Mouse (Mus musculus) hindbrain, embryonic 10.5 days (tissue): Measurements from ENCODE around the gene Maf. TPM values are rescaled to one million over a fixed set of nuclear protein-coding genes. Genes with fewer than 3 reads are reported as not detected.
A peak's percentile ranks its signal among the peaks of the same experiment; 100 is the strongest.

ENCODE experiments used
- DNase-seq: peaks from one replicate; pipeline ENCODE4 v3.0.0-alpha.2; 2017; ENCODE audit warnings: low spot score
- H3K27ac ChIP-seq: fragments of 300-500 bp; sonication (generic); 2 replicates; pipeline ENCODE4 v1.5.1; 2016; ENCODE audit warnings: mild to moderate bottlenecking, moderate library complexity
- H3K27me3 ChIP-seq: fragments of 300-500 bp; sonication (generic); 2 replicates; pipeline ENCODE4 v1.6.1; 2016; ENCODE audit warnings: mild to moderate bottlenecking; ENCODE audit not compliant: poor library complexity, insufficient read depth, severe bottlenecking
- H3K36me3 ChIP-seq: fragments of 300-500 bp; sonication (generic); 2 replicates; pipeline ENCODE4 v1.6.1; 2016; ENCODE audit warnings: mild to moderate bottlenecking, moderate library complexity
- H3K4me1 ChIP-seq: fragments of 300-500 bp; sonication (generic); replicated peaks from 2 replicates; pipeline ENCODE4 v1.6.1; 2016; ENCODE audit warnings: mild to moderate bottlenecking
- H3K4me3 ChIP-seq: fragments of 300-500 bp; sonication (generic); 2 replicates; pipeline ENCODE4 v1.5.1; 2016; ENCODE audit warnings: mild to moderate bottlenecking, moderate library complexity
- H3K9me3 ChIP-seq: fragments of 300-500 bp; sonication (generic); 2 replicates; pipeline ENCODE4 v1.6.1; 2016; ENCODE audit warnings: mild to moderate bottlenecking, moderate library complexity
- WGBS: fragments of 180-500 bp; shearing (Covaris S2); methylation state at CpG from one replicate; pipeline ENCODE4 v1.1.7; 2016; 5-methylcytosine and 5-hydroxymethylcytosine counted together
- polyA plus RNA-seq: library from polyadenylated mRNA; unstranded; fragments of >200 nt; fragmentation: Nextera tagmentation; extraction: Ambion mirVana; gene quantifications from 2 replicates; pipeline ENCODE4 v1.2.1, GENCODE M21; 2016

Gene Maf
- polyA plus RNA-seq, result 2.3 and 2.9 TPM in 2 replicates

DNA sequence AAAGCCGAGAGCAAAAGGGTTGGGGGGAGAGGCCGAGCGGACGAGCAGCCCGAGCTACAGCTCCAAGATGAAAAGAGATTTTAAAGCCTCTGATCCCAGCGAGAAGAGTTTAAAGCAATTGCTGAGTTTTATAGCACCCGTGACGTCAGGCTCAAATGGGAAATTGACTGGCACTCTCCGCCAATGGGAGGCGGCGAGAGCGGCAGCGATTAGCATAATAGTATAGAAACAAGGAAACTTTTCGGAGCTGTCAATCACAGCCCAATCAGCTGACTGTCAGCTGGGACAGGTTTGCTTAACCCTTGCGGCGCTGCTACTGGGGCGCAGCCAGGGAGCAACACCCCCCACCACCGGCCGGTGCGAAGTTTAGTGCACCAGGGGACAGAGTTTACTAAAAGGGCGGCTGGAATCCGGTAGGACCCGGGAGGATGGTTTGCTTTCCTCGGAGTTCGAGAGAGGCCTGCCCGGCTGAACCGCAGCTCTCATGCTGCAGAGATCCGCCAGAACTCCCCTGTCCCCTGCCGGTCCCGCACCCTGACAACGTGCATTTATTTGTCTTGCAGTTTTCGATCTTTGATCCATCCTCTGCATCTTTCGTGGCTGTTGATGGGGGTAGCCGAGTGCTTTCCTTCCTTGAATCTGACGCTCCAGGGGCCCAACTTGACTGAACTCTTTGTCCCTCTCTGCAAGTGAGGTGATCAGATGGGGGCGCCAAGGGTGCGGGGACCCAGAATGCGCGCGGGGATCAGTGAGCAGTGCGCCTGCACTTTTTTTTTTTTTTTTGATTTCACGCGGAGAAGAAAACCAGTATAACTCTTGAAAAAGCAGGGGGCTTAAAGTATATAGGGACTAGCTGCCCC lies at the start of gene Maf:
TSS of gene Maf (minus strand) at position 64 of the 860 bp plus-strand sequence.
- Histone ChIP-seq H3K9me3 (no peaks in the 10 kb centered on the region), H3K27me3 (peaks cover 49% of the 10 kb centered on the region), H3K4me3 (peak within 1 kb of the TSS; percentile 74), H3K4me1 (peaks cover 42% of the 10 kb centered on the region), H3K36me3 (no peaks in the 10 kb centered on the region), H3K27ac (peak within 1 kb of the TSS; percentile 89)
- under 1% methylated on average over 43 of the region's 43 CpGs for WGBS
- peak; percentile 87 for DNase-seq

GRCm38 (mm10) chr8:115756965-115757364 lies 49.4 kb upstream of the Maf start:
- 68% methylated on average over 3 of the region's 3 CpGs for WGBS
- no peaks in the 10 kb centered on the region for H3K36me3 ChIP-seq
- H3K9me3 ChIP-seq, result no peaks in the 10 kb centered on the region
- no peak overlapping the region for H3K4me3 ChIP-seq
- H3K27ac ChIP-seq, result no peak overlapping the region
- H3K27me3 ChIP-seq, result no peaks in the 10 kb centered on the region
- DNase-seq, result no peak
- peaks cover 8% of the 10 kb centered on the region for H3K4me1 ChIP-seq

DNA sequence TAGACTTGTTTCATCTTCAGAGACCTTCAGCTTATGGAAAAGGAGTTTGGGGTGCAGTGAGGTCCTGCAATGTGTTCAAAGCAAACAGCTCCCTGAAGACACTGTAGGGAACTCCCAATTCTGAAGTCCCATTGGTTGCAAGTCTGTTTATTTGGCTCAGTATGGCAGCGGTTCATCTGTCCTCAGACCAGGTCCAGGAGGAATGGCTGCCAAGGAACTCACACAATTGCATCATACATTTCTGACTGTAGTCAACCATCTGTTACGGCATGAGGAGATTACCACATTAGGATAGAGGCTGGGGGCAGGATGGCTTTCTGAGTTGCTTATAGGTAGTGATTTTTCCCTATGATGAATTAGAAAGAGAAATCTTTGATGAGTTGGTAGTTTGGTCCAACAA lies 48.4 kb upstream of the Maf start:
- Histone ChIP-seq H3K4me3 (no peak overlapping the region), H3K27ac (no peak overlapping the region), H3K9me3 (no peaks in the 10 kb centered on the region), H3K4me1 (peaks cover 8% of the 10 kb centered on the region), H3K27me3 (no peaks in the 10 kb centered on the region), H3K36me3 (no peaks in the 10 kb centered on the region)
- WGBS, result 90% methylated on average over 2 of the region's 2 CpGs
- DNase-seq, result no peak

- 71% methylated on average over 2 of the region's 2 CpGs for WGBS
- no peaks in the 10 kb centered on the region for H3K36me3 ChIP-seq
- no peak overlapping the region for H3K4me3 ChIP-seq
- peaks cover 8% of the 10 kb centered on the region for H3K4me1 ChIP-seq
- H3K27ac ChIP-seq, result no peak overlapping the region
- DNase-seq, result no peak
- H3K27me3 ChIP-seq, result no peaks in the 10 kb centered on the region
- no peaks in the 10 kb centered on the region for H3K9me3 ChIP-seq
Measured at GRCm38 (mm10) chr8:115754694-115755093, 47.1 kb upstream of the Maf start.

- WGBS, result 69% methylated on average over 8 of the region's 8 CpGs
- Histone ChIP-seq H3K27me3 (no peaks in the 10 kb centered on the region), H3K4me3 (no peak overlapping the region)
Measured at GRCm38 (mm10) chr8:115753801-115754200, 46.2 kb upstream of the Maf start.

GRCm38 (mm10) chr8:115747426-115747825 lies 39.8 kb upstream of the Maf start:
- Histone ChIP-seq H3K27me3 (no peaks in the 10 kb centered on the region), H3K36me3 (no peaks in the 10 kb centered on the region), H3K27ac (no peak overlapping the region), H3K4me3 (no peak overlapping the region), H3K9me3 (0 out of 2 replicates have a peak, but pooled peaks cover 3% of the 10 kb centered on the region), H3K4me1 (no peaks in the 10 kb centered on the region)
- 88% methylated on average over 10 of the region's 10 CpGs for WGBS
- no peak for DNase-seq

More at GRCm38 (mm10) chr8:115753801-115754200, 46.2 kb upstream of the Maf start:
- Histone ChIP-seq H3K36me3 (no peaks in the 10 kb centered on the region), H3K27ac (no peak overlapping the region), H3K9me3 (0 out of 2 replicates have a peak, but pooled peaks cover 3% of the 10 kb centered on the region), H3K4me1 (peaks cover 8% of the 10 kb centered on the region)
- no peak for DNase-seq

DNA sequence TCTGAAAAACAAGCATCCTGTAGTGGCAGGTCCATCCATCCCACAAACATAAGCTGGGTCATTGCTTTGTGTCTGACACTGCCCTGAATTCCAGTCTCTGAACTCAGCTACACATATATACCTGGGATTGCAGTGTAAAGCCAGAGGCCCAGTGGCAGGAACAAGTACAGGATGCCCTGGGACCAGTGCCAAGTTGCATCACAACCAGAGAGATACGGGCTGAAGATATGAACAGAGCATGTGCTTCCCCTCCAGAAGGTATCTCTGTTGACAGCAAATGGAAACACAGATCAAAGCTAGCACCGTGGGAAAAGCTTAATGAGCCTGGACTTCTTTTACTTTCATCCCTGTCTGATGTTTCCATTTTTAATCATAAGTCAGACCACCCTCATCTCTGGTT lies 38.1 kb upstream of the Maf start:
- Histone ChIP-seq H3K4me1 (no peaks in the 10 kb centered on the region), H3K36me3 (no peaks in the 10 kb centered on the region), H3K27me3 (no peaks in the 10 kb centered on the region), H3K9me3 (0 out of 2 replicates have a peak, but pooled peaks cover 3% of the 10 kb centered on the region), H3K4me3 (no peak overlapping the region), H3K27ac (no peak overlapping the region)
- WGBS, result 78% methylated on average over 2 of the region's 2 CpGs
- no peak for DNase-seq

GRCm38 (mm10) chr8:115743441-115743840 lies 35.8 kb upstream of the Maf start:
- no peak overlapping the region for H3K27ac ChIP-seq
- no peaks in the 10 kb centered on the region for H3K36me3 ChIP-seq
- H3K4me1 ChIP-seq, result no peaks in the 10 kb centered on the region
- 81% methylated on average over 2 of the region's 2 CpGs for WGBS
- H3K27me3 ChIP-seq, result no peaks in the 10 kb centered on the region
- no peak overlapping the region for H3K4me3 ChIP-seq
- no peaks in the 10 kb centered on the region for H3K9me3 ChIP-seq
- DNase-seq, result no peak

GRCm38 (mm10) chr8:115742646-115743045 lies 35.1 kb upstream of the Maf start:
- DNase-seq, result no peak
- no peak overlapping the region for H3K4me3 ChIP-seq
- no peaks in the 10 kb centered on the region for H3K9me3 ChIP-seq
- H3K4me1 ChIP-seq, result no peaks in the 10 kb centered on the region
- WGBS, result 92% methylated on average over 6 of the region's 6 CpGs
- no peak overlapping the region for H3K27ac ChIP-seq
- H3K27me3 ChIP-seq, result no peaks in the 10 kb centered on the region
- no peaks in the 10 kb centered on the region for H3K36me3 ChIP-seq

DNA sequence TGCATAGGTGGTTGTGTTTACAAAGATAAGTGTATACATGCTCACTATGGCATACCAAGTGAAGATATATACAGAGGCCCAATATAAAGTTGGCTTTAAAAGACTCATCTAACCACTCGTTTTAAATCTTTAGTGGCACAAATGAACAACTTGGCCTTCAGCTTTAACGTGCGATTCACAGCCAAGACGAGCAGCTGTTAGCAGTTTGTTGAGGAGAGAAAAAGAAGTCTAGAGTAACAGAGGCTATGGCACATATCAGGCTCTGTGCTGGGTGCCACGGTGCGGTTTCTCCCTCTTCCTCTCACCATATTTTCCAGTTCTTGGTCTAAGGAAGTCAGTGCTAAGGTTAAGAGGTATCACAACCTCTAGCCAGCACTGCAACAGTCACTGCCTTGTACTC lies 34.4 kb upstream of the Maf start:
- Histone ChIP-seq H3K4me3 (no peak overlapping the region), H3K27ac (no peak overlapping the region), H3K36me3 (no peaks in the 10 kb centered on the region), H3K27me3 (no peaks in the 10 kb centered on the region), H3K9me3 (no peaks in the 10 kb centered on the region), H3K4me1 (no peaks in the 10 kb centered on the region)
- DNase-seq, result no peak
- WGBS, result 88% methylated on average over 6 of the region's 6 CpGs

DNA sequence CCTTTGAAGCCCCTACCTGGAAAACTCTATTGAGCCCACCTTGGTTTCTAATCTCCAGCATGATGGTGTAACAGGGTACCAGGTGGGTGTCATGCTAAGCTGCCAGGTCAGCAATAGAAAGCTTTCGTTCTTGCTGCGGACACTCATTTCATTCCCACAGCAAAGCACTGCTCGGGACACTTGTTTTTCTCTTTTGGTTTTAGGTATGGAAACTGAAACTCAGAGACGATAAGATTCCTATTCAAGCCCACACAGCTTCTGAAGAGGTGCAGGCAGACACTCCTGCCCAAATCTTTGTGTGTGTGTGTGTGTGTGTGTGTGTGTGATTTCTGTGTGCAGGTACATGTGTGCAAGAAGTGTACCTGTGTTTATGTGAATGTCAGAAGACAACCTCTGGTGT lies 32.2 kb upstream of the Maf start:
- DNase-seq, result no peak
- no peak overlapping the region for H3K4me3 ChIP-seq
- no peaks in the 10 kb centered on the region for H3K27me3 ChIP-seq
- 92% methylated on average over 4 of the region's 4 CpGs for WGBS
- H3K36me3 ChIP-seq, result no peaks in the 10 kb centered on the region
- H3K4me1 ChIP-seq, result no peaks in the 10 kb centered on the region
- no peak overlapping the region for H3K27ac ChIP-seq
- H3K9me3 ChIP-seq, result no peaks in the 10 kb centered on the region

DNA sequence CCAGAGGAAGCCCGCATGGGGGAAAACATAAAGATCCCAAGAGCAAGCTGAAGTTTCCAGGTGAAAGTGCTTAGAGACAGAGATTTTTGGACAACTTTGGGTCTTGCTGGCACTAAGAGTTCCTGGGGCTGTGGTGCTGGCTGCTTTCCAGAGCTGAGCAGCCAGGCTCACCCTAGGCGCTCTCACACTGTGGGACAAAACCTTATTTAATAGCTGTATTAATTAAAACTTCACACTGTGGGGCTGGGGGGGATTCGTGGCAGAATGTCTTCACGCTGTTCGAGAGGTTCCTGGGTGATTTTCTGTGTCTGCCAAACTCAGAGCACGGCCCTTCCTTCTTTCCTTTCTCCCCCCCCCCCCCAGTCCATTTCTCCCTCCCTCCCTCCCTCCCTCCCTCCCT lies 24.8 kb upstream of the Maf start:
- Histone ChIP-seq H3K9me3 (no peaks in the 10 kb centered on the region), H3K36me3 (no peaks in the 10 kb centered on the region), H3K4me3 (no peak overlapping the region), H3K27me3 (no peaks in the 10 kb centered on the region), H3K27ac (no peak overlapping the region), H3K4me1 (no peaks in the 10 kb centered on the region)
- 73% methylated on average over 6 of the region's 6 CpGs for WGBS
- DNase-seq, result no peak

DNA sequence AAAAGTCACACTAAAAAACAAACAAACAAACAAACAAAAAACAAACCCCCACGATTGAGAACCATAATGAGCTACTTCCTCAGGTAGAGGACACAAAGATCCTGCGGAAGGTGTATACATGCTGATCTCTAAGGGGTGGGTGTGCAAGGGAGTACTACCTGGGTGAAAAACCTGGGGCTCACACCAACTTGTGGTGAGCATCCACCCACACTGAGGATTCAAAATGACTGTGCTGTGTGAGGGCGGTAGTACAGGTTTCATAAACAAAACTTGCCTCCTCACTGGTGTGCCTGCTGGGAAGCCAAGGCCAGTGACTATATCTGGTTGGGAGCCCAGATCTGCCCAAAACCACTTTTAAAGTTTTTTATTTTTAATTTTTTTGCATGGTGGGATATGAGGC lies 19.2 kb upstream of the Maf start:
- DNase-seq, result no peak
- WGBS, result 88% methylated on average over 3 of the region's 3 CpGs
- Histone ChIP-seq H3K27me3 (no peaks in the 10 kb centered on the region), H3K36me3 (no peaks in the 10 kb centered on the region), H3K4me3 (no peak overlapping the region), H3K9me3 (no peaks in the 10 kb centered on the region), H3K27ac (no peak overlapping the region), H3K4me1 (no peaks in the 10 kb centered on the region)
